Mouse (Mus musculus): ENCODE measurements at regions not wholly inside any gene's neighbourhood (a gene's known extent, or its start where the extent isn't known, plus 50 kb on each side); places are given as distances from the start of the nearest gene placed in this dataset.

DNA sequence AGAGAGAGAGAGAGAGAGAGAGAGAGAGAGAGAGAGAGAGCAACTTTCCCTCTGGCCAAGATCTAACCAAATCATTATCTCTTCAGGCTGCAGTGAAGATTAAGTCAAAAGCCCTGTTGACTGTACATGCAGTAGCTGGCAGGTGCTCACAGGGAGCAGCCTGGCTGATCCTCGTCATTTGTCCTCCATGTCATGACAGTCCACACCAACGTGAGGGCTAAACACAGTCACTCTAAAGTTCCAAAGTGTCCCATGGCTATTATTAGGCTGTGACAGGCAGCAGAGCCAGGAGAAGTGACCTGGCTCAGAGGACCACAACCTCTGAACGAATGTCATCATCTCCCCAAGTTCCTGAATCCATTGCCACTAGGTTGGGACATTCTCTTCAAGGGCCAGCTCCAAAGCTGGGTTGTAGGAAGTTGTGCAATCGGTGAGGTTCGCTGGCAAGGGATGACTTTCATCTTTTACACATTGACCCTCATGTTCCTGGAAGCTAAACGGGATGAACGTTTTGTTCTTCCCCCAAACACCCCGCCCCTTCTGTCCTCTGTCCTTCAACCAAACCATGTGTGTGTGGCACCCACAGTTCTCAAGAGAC is 138.4 kb downstream of the Tomm20 start:
- DNase-seq: peak; percentile 67 to 71

DNA sequence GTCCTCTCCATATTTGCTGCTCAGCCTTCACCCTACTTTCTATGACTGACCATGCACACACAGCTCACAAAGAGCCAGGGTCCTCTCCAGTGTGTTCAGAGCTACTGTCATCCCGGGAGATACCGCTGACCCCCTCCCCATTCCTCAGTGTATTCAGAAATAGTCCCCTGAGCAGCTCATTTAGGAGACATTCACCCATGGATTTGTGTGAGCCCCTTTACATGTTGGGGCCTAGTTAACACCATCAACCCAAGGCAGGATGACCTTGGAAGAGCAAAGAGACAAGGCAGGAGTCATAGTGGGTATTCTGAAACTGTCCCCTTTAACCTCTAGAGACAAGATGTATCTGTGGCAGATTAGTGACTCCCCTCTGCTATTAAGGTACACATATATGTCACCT is 139.1 kb downstream of the Tomm20 start:
- DNase-seq: no peak

DNA sequence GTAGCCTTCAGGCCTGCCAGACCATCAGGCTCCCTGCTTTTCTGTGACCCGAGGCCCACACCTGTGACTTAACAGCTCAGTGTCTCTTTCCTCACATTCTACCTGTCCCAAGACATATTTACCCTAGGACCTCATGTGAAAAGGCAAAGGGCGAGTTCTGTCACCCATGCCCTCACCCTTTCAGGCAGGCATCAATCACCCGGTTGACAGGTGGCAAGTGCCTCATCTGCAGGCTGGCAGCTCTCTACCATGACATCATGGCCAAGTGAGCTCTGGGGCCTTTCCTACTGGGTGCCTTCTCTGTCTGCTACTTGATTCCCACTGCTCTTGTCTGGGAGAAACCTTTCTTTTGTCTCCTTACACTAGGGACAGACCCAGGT is 139.5 kb downstream of the Tomm20 start:
- no peak for DNase-seq

DNA sequence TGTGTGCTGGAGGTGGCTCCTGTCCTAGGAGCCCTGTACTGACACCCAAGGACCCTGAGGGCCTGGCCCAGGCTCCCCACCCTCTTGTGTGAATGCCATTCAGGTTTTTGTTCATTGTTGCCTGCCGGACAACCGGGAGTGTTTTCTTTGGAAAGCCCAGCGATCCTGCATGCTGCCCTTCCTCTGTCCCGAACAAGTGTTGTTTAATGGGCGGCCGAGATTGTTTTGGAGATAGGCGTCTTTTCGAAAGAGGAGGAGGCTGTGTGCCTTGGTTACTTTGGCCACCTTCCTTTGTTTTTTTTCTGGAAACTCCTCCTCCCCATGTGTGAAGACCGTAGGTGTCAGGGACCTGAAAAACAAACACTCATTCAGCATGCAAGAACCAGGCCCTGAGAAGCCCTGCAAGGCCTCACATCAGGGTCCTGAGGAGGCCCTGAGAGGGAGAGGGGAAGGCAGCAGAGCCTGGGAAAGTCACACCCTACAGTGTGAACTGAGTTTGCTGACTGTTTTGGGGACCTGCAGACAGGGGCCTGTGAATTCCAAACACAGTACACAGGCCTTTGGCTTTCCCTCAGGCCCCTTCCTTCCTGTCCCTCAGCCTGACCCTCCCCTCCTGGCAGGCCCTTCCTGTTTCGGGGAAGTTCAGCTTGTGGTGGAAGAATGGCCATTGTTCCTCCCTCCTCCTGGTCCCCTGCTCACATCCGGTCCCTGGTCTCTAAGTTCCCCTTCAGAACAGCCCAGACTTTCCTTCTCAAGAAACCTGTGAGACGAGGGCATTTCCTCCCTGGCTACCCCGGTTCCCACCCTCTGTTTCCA is 140.1 kb downstream of the Tomm20 start:
- peak; percentile 84 to 90 for DNase-seq

DNA sequence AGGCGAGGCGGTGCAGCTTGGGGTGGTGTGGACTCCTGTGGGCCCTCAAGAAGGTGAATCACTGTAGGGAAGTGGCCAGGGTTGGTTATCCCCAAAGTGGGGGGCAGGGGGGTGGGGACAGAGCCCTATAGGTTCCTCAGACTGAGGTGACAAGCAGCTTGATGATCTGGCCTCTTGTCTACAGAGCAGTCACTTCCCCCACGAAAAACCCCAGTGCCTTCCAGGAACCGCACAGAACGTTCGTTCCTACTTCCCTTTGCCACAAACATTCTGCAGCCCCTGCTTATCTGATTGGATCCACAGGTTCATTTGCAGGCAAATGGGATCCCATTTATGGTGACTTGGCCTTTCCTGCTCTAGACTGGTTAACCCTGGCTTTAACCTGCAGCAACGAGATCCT is 141.5 kb downstream of the Tomm20 start:
- peak in 1 of 2 experiments; percentile 43 for DNase-seq

DNA sequence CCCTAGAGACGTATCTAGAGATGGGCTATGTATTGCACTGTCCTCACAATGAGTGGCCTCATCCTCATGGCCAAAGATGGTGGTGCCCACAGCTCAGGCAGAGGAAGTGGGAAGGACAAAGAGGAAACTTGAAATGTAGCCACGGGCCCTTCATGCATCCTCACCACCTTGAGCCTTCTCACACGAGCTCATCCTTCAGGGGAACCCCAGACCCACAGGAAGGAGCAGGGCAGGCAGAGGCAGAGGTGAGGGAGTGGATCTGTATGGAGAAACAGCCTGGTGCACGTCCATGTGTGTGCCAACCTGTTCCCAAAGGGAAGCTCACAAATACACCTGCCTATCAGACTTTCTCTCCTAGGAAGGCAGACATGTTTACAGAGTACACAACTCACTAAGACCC is 143.0 kb downstream of the Tomm20 start:
- DNase-seq: no peak

DNA sequence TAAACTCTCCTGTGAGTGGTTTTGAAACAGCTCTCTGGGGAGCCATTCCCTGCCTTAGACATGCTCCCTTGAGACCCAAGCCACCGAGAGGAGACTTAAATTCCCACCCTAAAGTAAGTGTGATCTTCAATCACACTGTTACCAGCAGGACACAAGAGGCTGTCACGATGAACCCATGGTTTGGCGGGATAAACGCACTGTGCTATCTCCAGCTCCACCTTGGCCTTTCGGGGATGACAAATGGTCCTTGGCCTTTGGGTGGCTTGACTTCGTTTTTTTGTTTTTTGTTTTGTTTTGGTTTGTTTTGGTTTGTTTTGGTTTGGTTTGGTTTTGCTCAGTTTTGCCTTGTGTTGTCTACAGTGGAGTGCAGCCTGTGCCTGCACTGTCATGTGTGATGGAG is 144.7 kb downstream of the Tomm20 start:
- no peak for DNase-seq

DNA sequence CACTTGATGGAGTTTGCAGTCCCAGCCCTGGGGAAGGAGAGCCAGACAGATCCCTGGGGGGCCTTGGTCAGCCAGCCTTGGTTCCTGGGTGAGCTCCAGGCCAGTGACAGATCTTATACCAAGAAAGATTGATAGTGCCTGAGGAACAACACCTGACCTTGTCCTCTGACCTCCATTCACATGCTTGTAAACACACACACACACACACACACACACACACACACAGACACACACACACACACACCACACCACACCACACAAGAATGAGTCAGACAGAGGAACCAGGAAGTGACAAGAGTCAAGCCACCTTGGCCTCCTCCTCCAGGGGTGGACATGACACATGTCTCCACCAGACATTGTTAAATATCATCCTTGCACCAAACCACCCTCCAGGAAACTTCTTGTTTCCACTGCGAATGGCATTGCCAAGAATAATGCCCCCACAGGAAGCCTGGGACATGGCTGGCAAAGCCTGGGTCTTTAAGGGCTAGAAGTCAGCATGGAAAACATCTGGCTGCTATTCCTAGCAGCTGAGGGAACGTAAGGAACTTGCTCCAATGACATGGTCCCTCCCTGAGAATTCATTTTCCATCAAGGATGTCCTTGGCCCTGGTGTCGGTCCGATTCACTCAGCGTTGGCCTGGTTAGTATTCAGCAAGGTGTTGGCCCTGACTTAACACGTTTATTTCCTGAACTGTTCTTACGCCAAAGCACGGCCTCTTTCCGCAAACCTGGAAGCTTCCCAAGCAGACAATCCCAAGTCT is 147.9 kb downstream of the Tomm20 start:
- DNase-seq: peak; percentile 46 to 47

DNA sequence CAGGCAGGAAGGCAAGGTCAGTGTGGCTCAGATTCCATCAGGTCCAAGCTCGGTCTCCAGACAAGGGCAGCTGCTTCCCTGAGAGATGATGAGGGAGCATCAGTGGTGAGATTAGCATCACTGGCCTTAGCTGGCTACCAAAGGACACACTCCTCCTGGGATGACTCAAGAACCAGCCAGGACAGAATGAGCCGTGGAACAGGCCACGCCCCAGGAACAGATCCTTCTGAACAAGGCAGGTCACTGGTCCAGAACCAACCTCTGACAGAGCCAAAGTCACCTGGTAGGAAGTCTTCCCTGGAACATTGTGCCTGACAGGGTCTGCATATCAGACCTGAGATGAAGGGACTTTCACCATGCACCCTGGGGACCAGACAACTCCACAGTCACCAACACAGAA is 152.0 kb downstream of the Tomm20 start:
- DNase-seq: no peak

DNA sequence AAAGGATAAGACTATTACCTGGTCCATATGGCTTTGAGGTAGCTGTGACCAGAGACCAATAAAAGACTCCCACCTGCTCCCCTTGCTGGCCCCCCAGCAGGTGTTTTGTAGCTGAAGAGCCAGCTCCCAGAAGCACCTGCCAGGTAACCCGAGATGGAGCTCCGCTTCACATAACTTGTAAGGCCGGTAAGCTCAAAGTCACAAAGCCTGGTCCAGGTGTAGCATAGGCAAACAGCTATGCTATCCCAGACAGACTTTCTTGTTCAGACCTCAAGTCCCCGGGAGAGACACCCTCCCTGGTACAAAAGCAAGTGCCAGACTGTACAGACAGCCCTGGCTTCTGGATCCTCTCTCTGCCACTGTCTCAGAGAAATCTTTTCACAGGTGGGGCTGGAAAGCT is 154.6 kb downstream of the Tomm20 start:
- DNase-seq: no peak

DNA sequence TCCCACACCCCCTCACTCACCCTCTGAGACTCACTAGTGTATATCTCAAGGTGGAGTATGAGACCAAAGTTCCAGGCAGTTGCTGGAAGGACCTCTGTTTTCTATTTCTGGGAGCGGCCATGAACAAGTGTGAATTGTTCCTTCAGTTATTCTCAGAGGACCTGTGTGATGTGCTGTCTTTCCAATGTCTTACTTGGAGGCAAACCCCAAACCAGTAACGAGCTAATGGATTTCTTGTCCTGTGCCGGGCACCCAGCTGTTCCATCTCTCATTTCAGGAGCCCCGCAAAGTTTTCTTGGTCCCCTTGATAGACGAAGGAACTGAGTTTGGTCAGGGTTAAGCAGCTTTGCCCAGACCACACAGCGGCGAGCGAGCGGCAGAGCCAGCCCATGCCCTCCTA is 155.4 kb downstream of the Tomm20 start:
- no peak for DNase-seq

DNA sequence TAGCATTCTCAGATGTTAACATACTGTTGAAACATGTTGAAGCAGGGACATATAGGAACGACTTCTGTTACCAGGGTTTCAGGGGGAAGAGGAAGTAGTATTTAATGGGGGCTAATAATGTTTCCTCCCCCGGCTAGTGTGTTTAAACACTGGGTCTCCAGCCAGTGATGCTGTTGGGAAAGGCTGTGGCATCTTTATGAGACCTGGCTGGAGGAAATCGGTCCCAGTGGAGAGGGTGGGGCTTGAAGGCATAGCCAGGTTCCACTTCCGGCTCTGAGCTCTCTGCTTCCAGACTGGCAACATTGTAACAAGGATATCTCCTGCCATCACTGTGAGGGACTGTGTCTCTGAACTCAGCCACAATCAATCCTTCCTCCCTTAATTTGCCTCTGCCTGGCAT is 156.6 kb downstream of the Tomm20 start:
- no peak for DNase-seq

DNA sequence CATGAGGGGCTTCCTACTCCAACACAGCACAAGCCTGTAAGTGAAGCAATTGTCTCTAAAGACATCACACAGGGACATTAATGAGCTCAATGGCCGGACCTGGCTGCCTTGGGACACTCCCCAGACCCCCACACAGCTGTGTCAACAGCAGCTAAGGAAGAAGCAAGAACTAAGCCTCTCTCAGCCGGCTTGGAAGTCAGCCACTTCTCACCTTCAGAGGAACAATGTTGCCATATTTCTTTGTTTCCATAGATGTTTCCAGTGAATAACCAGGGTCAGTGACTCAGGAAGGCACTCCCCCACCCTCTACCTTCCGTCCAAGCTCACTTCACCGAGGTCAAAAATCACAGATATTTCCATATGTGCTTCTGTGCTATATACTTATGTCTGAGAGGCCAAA is 157.0 kb downstream of the Tomm20 start:
- no peak for DNase-seq

DNA sequence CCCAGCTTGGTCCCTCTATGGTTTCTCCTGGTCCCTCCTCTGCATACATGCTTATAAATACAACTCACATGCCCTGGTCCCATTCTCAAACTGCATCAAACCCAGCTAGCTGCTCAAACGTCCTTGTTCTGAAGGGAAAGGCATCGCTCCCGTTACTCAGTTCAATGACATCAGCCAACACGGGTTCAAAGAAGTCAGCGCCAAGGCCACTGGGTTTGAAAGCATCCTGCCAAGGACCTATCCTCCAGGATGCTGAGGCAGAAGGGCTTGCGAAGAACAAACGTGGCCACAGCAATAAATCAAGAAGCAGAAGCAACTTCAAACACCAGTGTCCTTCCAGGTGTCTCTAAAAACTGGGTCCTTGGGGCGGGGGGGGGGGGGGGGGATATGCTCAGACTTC is 158.2 kb downstream of the Tomm20 start:
- no peak for DNase-seq

DNA sequence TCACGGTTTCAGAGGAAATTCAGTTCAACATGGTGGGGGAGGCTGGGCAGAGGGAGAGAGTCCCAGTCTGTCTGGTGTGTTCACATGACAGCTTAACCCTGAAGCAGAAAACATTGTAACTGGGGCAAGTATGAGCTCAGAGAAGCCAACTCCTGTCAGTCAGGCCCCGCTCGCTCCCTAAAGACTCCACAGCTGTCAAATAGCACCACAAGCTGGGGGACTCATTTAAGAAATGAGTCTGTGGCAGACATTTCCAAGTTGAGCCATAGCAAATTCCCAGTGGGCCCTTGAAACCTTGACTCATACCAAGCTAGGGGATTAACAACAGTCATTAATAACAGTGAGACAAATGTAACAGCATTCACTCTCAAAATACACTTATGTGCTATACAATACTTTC is 160.4 kb downstream of the Tomm20 start:
- no peak for DNase-seq

DNA sequence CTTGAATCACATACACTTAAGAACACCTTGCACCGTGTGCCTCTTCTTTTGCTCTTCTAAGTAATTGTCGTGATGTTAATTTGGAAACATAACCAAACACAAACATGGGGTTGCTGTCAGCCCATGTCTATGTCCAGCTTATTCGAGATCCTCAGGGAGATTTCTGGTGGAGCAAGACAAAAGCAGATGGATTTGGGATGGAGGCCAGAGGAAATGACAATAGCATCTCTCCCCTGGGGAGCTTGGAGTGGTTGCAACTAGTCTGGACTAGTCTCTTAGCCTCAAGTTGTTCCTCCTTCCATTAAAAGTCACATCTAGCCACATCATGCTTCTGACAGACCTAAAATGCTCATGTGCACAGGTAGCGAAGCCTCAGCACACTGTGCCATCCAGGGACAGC is 161.0 kb downstream of the Tomm20 start:
- no peak for DNase-seq

DNA sequence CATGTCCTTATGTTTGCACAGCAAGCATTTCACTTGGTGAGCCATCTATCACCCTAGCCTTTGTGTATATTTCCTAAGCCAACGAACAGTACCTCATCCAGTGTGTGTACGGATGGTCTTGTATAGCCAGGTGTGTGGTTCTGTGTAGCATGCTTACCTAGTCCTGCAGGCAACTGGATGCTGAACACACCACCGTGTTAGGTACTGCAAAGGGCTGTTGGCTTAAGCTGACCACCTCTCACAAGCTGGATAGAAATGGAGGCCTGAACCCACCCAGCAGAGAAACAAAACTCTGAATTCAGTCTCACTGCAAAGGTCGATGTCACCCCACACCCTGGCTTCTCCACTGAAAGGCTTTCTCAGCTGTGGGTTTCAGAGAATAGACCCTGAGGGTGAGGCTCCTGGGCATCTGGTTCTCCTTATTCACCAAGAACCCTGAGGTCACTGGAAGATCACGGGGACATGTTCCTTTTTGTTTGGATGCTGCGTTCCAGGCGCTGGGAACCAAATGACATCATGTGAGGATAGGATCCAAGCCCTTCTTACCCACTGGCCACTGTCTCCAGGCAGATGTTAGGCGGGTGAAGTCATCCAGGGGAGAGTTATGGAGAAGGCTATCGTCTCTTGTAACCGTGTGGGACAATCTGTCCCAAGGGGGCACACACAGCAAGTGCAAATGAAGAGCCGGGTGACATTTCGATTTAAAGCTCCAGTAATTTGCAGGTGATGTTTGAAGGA is 161.8 kb downstream of the Tomm20 start:
- peak; percentile 41 to 53 for DNase-seq

DNA sequence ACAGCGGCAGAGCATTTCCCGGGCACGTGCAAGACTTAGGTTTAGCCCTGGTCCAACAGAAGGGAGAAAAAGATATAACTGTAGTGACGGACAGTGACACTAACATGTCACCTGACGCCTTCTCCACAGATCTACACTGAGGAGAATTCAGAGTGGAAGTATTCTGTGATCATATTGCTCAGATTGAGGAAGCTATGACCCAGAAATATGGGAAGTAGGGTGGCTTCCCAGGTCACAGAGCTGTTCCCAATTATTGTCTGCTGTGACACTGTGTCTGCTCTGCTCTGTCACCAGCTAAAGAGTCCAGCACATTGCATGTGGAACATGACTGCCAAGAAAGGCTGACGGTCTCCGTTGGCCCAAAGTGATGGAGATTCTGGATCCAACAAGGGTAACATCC is 167.0 kb downstream of the Tomm20 start:
- DNase-seq: no peak

DNA sequence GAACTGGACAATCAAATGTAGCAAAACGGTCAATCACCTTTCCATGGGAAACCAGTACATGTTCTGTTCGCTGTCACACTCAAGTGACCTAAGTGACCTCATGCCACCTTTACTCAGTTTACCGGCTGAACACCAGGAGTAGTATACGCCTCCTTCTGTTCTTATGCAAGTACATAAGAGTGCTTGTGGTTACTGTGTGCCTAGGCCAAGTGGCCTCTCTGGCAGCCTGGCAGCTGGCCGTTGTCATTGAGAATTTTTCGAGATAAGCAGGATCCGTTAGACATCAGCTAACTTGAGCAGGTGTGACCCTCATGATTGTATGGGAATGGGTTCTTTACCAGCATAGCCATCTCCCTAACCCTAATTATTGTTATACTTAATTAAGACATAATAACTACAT is 167.5 kb downstream of the Tomm20 start:
- DNase-seq: no peak

DNA sequence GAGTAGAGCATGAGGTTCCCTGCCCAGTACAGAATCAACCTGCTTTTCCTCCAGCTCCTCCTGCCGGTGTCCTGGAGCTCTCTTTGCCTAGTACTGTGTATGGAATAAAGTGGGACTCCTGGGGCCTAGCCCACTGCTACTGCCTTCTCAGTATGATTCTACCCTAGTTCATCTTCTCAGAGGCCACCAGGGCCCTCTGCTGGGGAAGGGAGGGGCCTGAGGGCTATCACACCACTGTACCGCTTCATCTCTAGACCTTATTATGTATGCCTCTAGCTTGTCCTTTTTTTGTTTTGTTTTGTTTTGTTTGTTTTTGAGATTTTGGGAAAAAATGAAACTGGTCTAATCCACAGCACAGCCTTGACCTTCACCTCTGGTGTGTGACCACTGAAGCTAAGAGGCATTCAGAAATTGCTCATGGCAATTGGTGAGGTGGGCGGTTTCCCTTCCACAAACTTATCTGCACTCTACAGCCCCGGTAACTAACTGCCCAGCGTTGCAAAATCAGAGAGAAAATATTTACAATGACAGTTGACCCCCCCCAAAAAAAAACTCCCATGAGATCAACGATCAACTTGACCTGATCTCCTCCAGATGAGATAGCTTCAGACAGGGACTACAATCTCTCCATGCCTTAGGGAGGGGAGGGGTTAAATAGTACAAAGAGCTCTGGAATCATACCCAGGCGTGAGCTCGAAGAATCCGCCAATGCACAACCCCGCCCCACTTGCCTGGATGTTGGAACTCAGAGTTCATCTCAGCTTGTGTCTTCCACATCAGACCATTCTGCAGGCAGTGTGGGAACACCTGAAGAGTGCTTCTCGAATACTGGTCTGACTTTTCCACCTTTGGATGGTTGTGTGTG is 168.8 kb downstream of the Tomm20 start:
- no peak for DNase-seq

DNA sequence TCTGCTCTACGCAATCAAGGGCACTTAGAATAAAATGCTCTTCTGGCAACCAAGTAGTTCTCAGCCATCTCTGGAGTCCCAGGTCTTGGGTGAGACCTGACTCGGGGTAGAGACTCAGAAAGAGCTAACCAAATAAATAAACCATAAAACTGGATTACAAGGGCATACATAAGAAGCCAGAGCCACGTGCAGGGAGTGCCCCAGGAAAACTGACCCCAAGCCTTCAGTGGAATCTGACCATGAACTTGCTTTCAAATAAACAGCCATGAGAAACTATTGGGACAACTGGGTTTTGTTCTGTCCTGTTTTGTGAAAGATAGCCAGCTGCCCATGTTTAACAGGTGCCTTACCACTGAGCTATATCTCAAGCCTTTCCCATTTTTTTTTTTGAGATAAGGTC is 170.3 kb downstream of the Tomm20 start:
- no peak for DNase-seq

DNA sequence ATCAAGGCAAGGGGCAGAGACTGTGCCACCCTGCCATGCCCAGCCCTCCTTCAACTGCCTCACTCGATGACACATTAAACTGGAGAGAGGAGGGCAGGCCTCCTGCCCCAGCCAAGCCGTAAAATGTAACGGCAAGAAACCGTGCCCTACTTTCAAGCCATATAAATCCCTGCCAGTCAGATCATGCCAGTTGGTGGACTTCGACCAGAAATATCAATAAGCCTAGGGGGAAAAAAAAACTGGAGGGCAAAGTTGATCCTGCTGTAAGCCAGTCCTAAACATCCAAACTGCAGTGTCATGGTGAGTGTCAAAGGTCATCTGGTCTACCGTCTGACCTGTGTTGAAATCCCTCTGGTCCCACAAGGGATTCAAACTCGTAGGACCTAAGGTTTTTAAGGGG is 170.8 kb downstream of the Tomm20 start:
- DNase-seq: no peak
